Mouse (Mus musculus) erythroblast, adult 5-6 weeks (primary cell): ENCODE measurements around the gene Btbd2. TPM values are rescaled to one million over a fixed set of nuclear protein-coding genes. Genes with fewer than 3 reads are reported as not detected.
A peak's percentile ranks its signal among the peaks of the same experiment; 100 is the strongest.

ENCODE experiments used
- ATAC-seq: replicated peaks from 2 replicates; pipeline ENCODE4 v1.8.0; 2016; ENCODE audit warnings: moderate number of reproducible peaks, mild to moderate bottlenecking, moderate TSS enrichment, inconsistent platforms; ENCODE audit not compliant: poor library complexity, low FRiP score, severe bottlenecking
- total RNA-seq, 2 experiments: library from RNA; stranded (forward) in 1 of 2; stranded (reverse) in 1 of 2; fragments of 150-400 nt in 1 of 2; fragments of 200-764, 138-1000 nt in 1 of 2; gene quantifications; 2 replicates each; pipeline versions ENCODE4 v1.2.3 to v1.2.4; 2015 to 2017; ENCODE audit warnings: low replicate concordance in 2 of 2

The Btbd2 gene
- total RNA-seq, 2 experiments from 2014 or later, result 5.6 to 11.4 TPM

- ATAC-seq, result no peak
Observed at GRCm38 (mm10) chr10:80671936-80672690, 15.2 kb upstream of the Btbd2 start.

DNA sequence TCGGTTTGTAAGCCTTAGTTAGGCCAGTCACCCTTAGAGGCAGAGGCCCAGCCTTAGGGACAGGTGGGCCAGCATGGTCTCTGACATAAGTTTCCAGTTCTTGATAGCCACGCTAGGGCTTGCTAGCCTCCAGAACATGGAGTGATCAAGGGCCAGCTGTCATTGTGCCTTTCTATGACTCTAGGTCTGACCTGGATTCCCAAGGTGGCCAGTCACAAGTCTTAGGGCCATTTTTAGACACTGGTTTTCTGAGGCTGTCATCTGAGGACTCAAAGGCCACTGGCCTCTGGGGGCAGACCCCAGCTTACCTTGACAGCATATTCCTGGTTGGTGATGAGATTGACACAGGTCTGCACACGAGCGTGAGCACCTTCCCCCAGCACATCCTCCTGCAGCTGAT, 14.4 kb upstream of the Btbd2 start:
- no peak for ATAC-seq

GRCm38 (mm10) chr10:80670531-80670930, 13.7 kb upstream of the Btbd2 start:
- no peak for ATAC-seq

- no peak for ATAC-seq
Observed at GRCm38 (mm10) chr10:80669737-80670485, 13.0 kb upstream of the Btbd2 start.

DNA sequence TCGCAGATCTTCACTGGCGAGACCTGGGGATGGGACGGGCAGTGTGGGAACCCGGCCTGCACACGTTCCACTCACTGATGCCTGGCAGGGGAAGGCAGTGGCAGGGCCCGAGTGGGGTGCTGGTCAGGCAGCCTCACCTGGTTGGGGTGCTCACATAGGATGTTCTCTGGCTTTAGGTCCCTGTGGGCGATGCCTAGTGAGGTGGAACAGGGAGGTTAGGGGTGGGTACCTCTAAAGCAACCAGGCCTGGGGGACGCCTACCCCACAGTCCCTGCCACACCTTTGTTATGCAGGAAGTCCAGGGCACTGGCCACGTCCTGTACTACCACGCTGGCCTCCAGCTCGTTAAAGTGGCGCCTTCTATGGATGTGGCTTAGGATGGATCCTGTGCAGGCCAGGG, 12.1 kb upstream of the Btbd2 start:
- no peak for ATAC-seq

DNA sequence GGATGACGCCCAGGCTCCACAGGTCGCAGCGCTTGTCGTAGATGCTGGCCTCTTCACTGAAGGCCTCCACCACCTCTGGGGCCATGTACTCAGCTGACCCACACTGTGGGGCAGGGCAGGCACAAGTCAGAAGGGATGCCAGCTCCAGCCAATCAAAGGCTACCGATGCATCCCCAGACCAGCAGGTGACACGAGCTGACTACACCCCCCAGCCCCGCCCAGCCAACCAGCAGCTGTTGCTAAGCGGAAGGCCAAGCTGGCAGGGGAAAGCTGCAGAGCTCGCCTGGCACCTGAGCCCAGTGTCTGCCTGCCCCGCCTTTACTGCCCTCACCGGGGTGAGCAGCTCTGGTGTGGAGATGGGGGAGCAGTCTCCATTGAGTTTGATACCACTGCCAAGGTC, 11.7 kb upstream of the Btbd2 start:
- ATAC-seq, result no peak

DNA sequence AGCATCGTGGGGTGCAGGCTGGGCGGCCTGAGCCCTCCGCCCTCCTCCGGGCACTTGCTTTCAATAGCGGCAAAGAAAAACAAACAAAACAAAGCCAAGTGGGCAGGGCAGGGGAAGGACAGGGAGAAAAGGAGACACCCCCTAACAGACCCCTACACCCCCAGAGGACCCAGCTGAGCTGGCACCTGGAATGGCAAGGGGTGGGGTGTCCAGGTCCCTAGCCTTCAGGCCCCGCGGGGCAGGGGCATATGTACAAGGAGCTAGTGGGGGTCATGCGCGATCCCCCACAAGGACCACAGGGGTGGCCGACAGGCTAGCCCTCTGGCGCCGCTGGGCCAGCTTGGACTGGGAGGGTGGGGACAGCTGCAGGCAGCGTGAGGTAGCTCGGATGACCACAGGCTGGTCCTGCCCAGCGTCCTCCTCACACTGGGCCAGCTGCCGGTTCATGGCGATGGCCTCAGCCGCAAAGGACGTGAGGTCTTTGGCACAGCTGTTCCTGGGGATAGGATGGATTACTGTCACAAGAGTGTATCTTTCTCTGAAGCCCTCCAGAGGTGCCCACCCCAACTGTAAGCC, 10.1 kb upstream of the Btbd2 start:
- ATAC-seq, result no peak

DNA sequence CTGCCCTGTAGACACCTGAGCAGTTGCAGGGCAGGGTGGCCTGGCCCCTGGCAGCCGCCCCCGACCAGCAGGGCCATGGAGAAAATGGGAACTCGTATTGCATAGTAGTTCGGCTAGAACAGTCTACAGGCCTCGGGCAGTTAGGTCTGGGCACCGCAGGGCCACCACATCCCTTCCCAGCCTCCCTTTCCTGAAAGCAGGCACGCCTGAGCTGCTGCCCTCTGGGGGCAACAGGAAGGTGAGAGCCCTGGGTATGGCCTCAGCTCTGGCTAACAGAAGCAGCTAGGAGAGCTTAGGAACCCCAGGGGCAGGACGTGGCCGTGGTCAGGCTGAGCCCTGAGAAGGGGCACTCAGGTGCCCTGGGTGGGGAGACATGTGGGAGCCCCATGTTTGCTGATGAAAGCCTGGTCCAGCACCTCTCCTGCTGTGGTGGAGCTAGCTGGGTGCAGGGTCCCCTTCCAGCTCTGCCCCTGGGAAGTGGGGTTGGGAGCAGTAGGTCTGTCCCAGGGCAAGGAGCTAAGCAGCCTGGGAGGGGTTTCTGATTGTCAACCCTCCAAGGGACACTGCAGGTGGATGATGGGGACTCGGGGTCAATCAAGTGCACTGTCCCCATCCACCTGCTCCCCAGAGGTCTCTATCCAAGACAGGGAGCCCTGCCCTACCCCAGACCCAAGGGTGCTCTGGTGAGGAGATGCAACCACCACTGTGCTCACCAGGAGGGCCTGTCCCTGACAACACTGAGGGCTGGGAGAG, 9.3 kb upstream of the Btbd2 start:
- ATAC-seq, result no peak

DNA sequence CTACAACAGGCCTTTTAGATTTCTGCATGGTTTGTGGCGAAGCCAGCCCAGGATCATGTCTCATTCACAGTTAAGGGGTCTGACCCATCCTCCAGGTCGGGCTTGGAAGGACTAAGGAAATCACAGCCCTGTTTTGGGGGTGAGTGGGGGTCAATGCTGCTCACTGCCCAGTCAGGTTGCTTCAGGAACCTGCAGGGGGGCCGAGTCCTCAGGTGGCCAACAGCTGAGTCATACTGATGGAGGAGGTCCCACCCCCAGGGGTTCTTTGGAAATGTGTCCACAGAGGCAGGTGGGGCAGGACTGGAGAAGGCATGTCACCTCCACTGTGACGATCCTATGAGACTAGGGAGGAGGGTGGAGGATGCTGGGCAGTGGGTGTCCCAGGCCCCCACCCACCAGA, 8.6 kb upstream of the Btbd2 start:
- no peak for ATAC-seq

GRCm38 (mm10) chr10:80665016-80665380, 8.1 kb upstream of the Btbd2 start:
- ATAC-seq, result no peak

GRCm38 (mm10) chr10:80664197-80665015, 7.5 kb upstream of the Btbd2 start:
- peak; percentile 76 for ATAC-seq

DNA sequence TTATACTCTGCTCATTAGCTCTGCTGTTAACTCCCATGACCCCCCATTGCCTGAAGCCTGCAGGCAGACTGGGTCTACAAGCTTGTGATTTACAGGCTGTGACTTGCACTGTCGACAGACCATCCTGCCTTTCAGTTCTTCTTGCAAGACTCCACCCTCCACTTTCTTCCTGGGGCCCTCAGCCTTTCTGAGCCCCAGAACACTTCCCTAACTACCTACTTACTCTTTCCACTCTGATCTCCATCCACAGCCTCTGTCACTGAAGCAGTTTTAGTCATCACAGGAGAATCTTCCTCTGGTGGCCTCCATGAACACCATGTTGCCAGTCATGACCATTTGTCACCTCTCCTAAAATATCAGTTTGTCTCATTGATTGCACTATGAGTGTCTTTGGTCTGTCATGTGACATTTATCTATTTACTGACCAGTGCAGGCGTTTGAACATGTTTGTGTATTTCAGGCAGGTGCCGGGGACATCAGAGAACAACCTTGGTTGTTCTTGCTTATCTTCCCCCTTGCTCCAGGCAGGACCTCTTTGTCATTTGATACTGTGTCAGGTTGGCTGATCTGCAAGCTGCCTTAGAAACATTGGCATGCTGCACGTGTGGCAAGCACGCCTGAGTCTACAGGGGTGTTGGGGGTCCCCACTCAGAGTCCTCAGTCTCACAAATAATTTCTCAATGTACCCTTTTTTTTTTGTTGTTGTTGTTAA, 6.8 kb upstream of the Btbd2 start:
- no peak for ATAC-seq

DNA sequence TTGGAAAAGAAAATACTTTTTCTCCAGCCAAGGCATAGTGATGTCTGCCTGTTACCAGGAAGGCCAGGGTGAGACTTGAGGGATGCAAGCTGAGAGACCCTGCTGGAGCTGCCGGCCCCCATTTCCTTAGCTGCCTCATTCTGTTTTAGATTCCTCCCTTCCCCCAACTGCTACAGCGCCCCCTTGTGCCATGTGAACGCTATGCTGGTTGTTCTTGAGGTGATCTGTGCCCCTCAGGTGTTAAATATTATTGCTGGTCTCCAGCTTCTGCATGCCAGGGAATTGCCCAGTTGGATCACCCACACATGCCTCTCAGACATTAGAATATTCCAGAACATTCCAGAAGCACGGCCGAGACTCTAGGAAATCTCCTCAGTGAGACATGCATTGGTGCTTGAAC, 4.3 kb upstream of the Btbd2 start:
- no peak for ATAC-seq

DNA sequence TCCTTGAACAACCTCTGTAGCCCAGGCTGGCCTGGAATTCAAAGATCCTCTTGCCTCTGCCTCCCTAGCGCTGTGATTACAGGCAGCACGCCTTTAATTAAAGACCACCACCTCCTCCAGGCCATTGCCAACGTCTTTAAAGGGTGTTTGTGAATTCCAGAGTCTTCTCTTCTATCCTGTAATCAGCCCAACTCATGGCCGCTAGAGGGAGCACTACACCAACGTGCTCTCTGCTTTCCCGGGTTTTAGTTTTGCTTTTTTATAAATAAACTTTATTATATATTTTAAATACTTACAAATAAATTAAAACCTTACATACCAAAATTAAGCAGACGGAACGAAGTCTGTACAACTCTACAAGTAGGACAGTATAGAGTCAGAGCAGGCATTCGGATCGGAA, 2.3 kb upstream of the Btbd2 start:
- ATAC-seq, result peak; percentile 45; the same call in 1 of the 2 replicates

GRCm38 (mm10) chr10:80658841-80659202, 2.0 kb upstream of the Btbd2 start:
- peak; percentile 74 for ATAC-seq

- no peak for ATAC-seq
Observed at GRCm38 (mm10) chr10:80658194-80658840, 1.4 kb upstream of the Btbd2 start.

DNA sequence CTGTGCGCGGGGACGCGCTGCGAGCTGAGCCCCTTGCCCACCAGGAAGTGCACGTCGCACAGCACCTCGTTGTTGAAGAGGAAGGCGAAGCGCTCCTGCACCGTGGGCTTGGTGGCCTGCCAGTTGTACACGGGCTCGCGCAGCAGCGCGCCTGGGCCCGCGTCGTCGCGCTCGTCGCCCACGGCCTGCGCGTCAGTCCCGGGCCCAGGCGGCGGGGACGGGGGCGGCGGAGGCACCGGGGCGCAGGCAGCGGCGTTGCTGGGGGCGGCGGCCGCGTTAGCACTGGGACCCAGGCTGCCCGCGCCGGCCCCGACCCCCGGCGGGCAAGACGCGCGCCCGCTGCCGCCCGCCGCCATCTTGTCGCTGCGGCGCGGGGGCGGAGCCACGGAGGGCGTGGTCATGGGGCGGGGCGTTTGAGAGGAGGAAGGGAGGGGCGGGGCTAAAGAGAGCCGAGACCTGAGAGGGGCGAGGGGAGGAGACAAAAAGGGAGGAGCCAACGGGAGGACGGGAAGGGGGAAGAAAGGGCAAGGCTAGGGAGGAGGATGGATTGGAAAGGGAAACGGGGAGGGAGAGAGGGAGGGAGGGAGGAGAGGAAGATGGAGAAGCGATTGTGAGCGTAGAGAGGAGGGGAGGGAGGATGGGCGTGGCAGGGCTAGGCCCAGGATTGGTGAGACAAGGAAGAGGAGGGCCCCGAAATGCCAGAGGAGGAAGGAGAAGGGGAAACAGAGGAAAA, 575 bp downstream of the Btbd2 start:
- ATAC-seq, result peak; percentile 67
